Mouse (Mus musculus): Measurements from ENCODE around the gene Nbea.

DNA sequence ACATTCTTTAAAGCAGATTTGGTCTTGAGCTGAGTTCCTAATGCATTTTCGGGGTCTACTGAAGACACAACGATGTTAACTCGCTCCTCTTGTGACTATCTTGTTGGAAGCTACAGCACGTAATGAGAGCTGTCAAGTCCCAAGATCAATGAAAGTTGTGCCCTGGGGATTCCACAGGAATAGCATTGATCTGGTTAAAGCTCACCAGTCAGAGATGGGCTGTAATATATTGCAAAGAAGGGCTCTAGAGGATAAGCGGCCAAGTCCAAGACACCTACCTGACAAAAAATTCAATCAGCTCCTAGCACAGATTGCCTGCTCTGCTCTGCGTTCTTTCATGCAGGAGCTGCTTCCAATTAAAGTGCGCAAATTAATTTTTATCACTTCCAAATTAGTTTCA, 545.8 kb downstream of the Nbea start:
- TF ChIP-seq CTCF (conservative IDR thresholded peaks at IDR 0.05; ENCODE audit: low read length), result no peak
- no peak for TF ChIP-seq NANOG (IDR thresholded peaks at IDR 0.05; ENCODE audit: borderline replicate concordance, low read length)

Data from E14TG2a.4 (cell line).